Mouse (Mus musculus): ENCODE measurements around the gene Clta. TPM values are rescaled to one million over a fixed set of nuclear protein-coding genes. Genes with fewer than 3 reads are reported as not detected.

Clta gene
- polyA plus RNA-seq, 1 experiment from 2014 or later: 194 TPM

DNA sequence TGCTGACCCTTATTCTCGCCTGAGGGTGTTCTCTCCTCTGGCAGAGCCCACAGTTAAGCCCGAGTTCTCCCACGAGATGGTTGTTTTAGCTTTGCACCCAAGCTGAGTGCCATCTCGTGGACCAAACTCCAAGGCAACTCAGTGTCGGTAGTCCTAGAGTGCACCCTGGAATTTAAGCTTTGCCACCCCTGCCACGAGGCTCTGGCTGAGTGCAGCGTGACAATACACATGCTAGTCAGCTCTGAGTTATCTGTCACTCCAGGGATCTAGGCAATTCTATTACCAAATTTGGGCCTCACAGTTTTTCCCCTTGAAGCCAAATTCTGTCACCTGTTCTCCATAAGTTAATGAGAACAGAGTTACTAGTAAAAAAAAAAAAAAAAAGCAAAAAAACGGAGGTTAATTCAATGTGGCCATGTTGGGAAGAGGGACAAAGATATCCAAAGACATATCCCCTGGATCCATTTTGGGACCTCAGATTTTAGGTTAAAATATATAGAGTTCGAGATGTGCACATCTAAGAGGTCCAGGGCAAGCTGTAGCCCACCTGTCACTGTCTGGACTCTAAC lies 68.7 kb downstream of the Clta start:
- TF ChIP-seq EP300 (optimal IDR thresholded peaks at IDR 0.05) (no peak), CTCF (IDR thresholded peaks at IDR 0.05; ENCODE audit: low read depth) (peak; percentile 35)
- Histone ChIP-seq H3K9ac (ENCODE audit: low read length) (peak overlapping the region; percentile 89), H3K27ac (replicated peaks) (peak overlapping the region; percentile 92), H3K4me2 (replicated peaks; ENCODE audit: low read depth) (peak overlapping the region; percentile 86), H3K4me1 (replicated peaks; ENCODE audit: control insufficient read depth, insufficient read depth) (no peaks in the 10 kb centered on the region), H3K27me3 (ENCODE audit: control insufficient read depth, insufficient read depth, low read length) (no peaks in the 10 kb centered on the region), H3K9me3 (ENCODE audit: control insufficient read depth, low read length) (no peaks in the 10 kb centered on the region), H3K4me3 (ENCODE audit: low read depth, low read length) (peak overlapping the region; percentile 91), H3K36me3 (ENCODE audit: control insufficient read depth, insufficient read depth, low read length) (no peaks in the 10 kb centered on the region)
- DNase-seq (ENCODE audit: low spot score) (no peak), ATAC-seq (ENCODE audit: low FRiP score, low TSS enrichment) (peak; percentile 51)
- WGBS: 8% methylated on average over 9 of the region's 9 CpGs

DNA sequence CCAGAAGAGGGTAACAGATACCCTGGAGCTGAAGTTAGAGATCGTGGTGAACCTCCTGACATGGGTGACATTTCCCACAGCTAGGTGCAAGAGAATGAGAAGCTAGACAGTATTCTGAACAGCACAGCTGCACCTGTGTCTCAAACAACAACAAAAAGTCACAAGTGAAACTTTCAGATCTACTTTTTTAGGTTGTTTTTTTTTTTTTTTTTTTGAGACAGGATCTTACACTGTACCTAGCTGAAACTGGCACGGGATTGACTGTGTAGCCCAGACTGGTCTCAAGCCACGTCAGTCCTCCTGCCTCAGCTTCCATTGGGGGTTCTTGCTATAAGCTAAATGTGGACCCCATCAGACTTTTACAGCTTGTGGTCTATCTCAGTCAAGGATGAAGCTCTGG lies 69.5 kb downstream of the Clta start:
- no peaks in the 10 kb centered on the region for H3K27me3 ChIP-seq (ENCODE audit: control insufficient read depth, insufficient read depth, low read length)
- TF ChIP-seq EP300 (optimal IDR thresholded peaks at IDR 0.05) (no peak), CTCF (IDR thresholded peaks at IDR 0.05; ENCODE audit: low read depth) (no peak)
- DNase-seq (ENCODE audit: low spot score) (no peak), ATAC-seq (ENCODE audit: low FRiP score, low TSS enrichment) (no peak)
- no peaks in the 10 kb centered on the region for H3K4me1 ChIP-seq (replicated peaks; ENCODE audit: control insufficient read depth, insufficient read depth)
- H3K4me3 ChIP-seq (ENCODE audit: low read depth, low read length): no peak overlapping the region
- H3K9me3 ChIP-seq (ENCODE audit: control insufficient read depth, low read length): no peaks in the 10 kb centered on the region
- H3K4me2 ChIP-seq (replicated peaks; ENCODE audit: low read depth): no peak overlapping the region
- 83% methylated on average over 3 of the region's 3 CpGs for WGBS
- no peak overlapping the region for H3K9ac ChIP-seq (ENCODE audit: low read length)
- H3K36me3 ChIP-seq (ENCODE audit: control insufficient read depth, insufficient read depth, low read length): no peaks in the 10 kb centered on the region
- no peak overlapping the region for H3K27ac ChIP-seq (replicated peaks)

DNA sequence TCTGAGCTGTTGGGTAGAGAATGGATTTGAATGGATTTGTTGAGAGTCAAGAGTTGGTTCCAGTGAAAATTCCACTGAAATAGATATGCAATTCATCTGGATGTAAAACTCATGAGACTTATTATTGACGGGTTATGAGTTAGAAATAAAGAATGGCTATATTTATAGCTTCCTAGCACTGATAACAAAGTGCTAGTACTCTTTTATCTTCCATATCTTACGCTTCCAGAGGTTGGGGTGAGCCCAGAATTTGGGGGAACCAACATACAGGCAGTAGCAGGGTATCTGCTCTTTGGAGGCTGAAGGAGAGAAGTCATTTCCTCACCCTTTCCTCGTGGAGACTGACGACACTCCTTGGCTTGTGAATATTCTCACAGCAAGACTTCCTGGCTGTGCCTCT lies 70.2 kb downstream of the Clta start:
- TF ChIP-seq EP300 (optimal IDR thresholded peaks at IDR 0.05) (no peak), CTCF (IDR thresholded peaks at IDR 0.05; ENCODE audit: low read depth) (no peak)
- WGBS: 69% methylated on average over 4 of the region's 4 CpGs
- Histone ChIP-seq H3K9ac (ENCODE audit: low read length) (no peak overlapping the region), H3K4me1 (replicated peaks; ENCODE audit: control insufficient read depth, insufficient read depth) (no peaks in the 10 kb centered on the region), H3K27ac (replicated peaks) (no peak overlapping the region), H3K4me2 (replicated peaks; ENCODE audit: low read depth) (no peak overlapping the region), H3K36me3 (ENCODE audit: control insufficient read depth, insufficient read depth, low read length) (no peaks in the 10 kb centered on the region), H3K9me3 (ENCODE audit: control insufficient read depth, low read length) (no peaks in the 10 kb centered on the region), H3K4me3 (ENCODE audit: low read depth, low read length) (no peak overlapping the region), H3K27me3 (ENCODE audit: control insufficient read depth, insufficient read depth, low read length) (no peaks in the 10 kb centered on the region)
- DNase-seq (ENCODE audit: low spot score) (no peak), ATAC-seq (ENCODE audit: low FRiP score, low TSS enrichment) (no peak)

DNA sequence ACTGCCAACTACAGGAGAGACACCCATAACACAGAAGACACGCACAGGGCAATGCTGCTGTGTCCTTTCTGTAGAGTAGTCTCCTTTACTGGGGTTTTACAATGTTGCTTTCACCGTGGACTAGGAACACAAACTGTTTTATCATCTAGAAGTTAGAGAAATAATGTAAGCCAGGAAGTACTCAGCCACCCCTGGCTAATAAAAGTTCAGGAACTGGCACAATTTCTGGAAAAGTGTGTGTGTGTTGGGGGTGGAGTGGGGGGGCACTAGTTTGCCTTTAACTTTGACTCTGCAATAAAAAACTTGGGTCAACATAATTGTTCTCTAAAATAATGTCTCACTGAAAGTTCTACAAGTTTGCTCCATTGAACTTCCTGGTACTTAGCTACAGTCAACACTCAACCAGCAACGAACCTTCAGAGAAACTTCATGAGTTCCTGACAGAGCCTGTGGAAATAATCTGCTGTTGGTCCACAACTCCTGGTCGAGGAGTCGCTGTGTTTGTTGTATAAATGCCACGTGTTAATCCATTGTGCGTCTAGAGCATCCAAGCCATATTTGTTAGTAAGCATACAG lies 74.2 kb downstream of the Clta start:
- Histone ChIP-seq H3K9me3 (ENCODE audit: control insufficient read depth, low read length) (no peaks in the 10 kb centered on the region), H3K4me1 (replicated peaks; ENCODE audit: control insufficient read depth, insufficient read depth) (no peaks in the 10 kb centered on the region), H3K27me3 (ENCODE audit: control insufficient read depth, insufficient read depth, low read length) (no peaks in the 10 kb centered on the region), H3K4me3 (ENCODE audit: low read depth, low read length) (no peak overlapping the region), H3K9ac (ENCODE audit: low read length) (no peak overlapping the region), H3K27ac (replicated peaks) (no peak overlapping the region), H3K36me3 (ENCODE audit: control insufficient read depth, insufficient read depth, low read length) (no peaks in the 10 kb centered on the region), H3K4me2 (replicated peaks; ENCODE audit: low read depth) (no peak overlapping the region)
- TF ChIP-seq CTCF (IDR thresholded peaks at IDR 0.05; ENCODE audit: low read depth) (no peak), EP300 (optimal IDR thresholded peaks at IDR 0.05) (no peak)
- ATAC-seq (ENCODE audit: low FRiP score, low TSS enrichment) (no peak), DNase-seq (ENCODE audit: low spot score) (no peak)
- WGBS: 84% methylated on average over 7 of the region's 7 CpGs

Other genes starting within 250 kb of the Clta start
- not detected in 2 replicates for gene Olfr159, start 233.4 kb upstream of the Clta start, polyA plus RNA-seq (2015; fragmentation: Nextera tagmentation; extraction: Ambion mirVana)
- gene Olfr156, start 180.6 kb upstream of the Clta start, polyA plus RNA-seq (2015; fragmentation: Nextera tagmentation; extraction: Ambion mirVana): not detected in 2 replicates
- 0.04 and 0.06 TPM in 2 replicates for gene Olfr157, start 164.3 kb upstream of the Clta start, polyA plus RNA-seq (2015; fragmentation: Nextera tagmentation; extraction: Ambion mirVana)
- gene Olfr155, start 152.9 kb upstream of the Clta start, polyA plus RNA-seq (2015; fragmentation: Nextera tagmentation; extraction: Ambion mirVana): 0.02 TPM in 1 of 2 replicates, not detected in the other
- 10.2 and 11.3 TPM in 2 replicates for gene Reck, start 128.9 kb upstream of the Clta start, polyA plus RNA-seq (2015; fragmentation: Nextera tagmentation; extraction: Ambion mirVana)
- 43.4 and 46.4 TPM in 2 replicates for gene Glipr2, start 47.1 kb upstream of the Clta start, polyA plus RNA-seq (2015; fragmentation: Nextera tagmentation; extraction: Ambion mirVana)
- gene Ccin, start 21.0 kb upstream of the Clta start, polyA plus RNA-seq (2015; fragmentation: Nextera tagmentation; extraction: Ambion mirVana): not detected in 2 replicates
- 19.2 and 21.1 TPM in 2 replicates for gene Gne, start 79.7 kb downstream of the Clta start, polyA plus RNA-seq (2015; fragmentation: Nextera tagmentation; extraction: Ambion mirVana)
- gene Rnf38, start 229.3 kb downstream of the Clta start, polyA plus RNA-seq (2015; fragmentation: Nextera tagmentation; extraction: Ambion mirVana): 6.3 and 7.9 TPM in 2 replicates